Mouse (Mus musculus): ENCODE results near the gene Ccna1. TPM values are rescaled to one million over a fixed set of nuclear protein-coding genes. Genes with fewer than 3 reads are reported as not detected.

Gene Ccna1
- polyA plus RNA-seq, 1 experiment from 2014 or later: 1.9 TPM

DNA sequence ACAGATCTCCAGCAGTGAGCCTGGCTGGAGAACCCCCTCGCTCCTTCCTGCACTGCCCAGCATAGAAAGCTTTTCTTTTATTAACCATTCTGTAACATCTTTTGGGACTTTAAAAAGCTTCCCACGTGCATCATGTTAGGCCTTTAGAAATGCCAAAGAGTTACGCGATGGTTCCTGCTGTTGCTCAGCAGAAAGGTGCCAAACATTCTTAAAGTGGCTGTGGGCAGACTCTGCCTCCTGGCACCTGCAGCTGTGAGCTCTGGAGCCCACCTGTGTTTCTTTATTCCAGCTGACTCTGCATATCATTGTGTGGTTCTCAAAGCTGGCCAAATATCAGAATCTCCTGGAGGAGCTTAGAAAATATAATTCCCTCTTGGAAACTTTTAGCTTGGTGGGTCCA is 51.3 kb downstream of the Ccna1 start:
- WGBS: 69% methylated on average over 4 of the region's 4 CpGs
- DNase-seq (ENCODE audit: low spot score): no peak

GRCm38 (mm10) chr3:55001677-55002076 is 53.6 kb downstream of the Ccna1 start:
- 73% methylated on average over 4 of the region's 4 CpGs for WGBS
- no peak for DNase-seq (ENCODE audit: low spot score)
- H3K27me3 ChIP-seq (replicated peaks; ENCODE audit: low read depth, poor library complexity, severe bottlenecking): no peaks in the 10 kb centered on the region

More for the DNA sequence above, 51.3 kb downstream of the Ccna1 start:
- Histone ChIP-seq H3K4me3 (no peak overlapping the region), H3K27ac (replicated peaks) (no peak overlapping the region), H3K4me1 (peaks cover 5% of the 10 kb centered on the region), H3K27me3 (replicated peaks; ENCODE audit: low read depth, poor library complexity, severe bottlenecking) (no peaks in the 10 kb centered on the region), H3K36me3 (replicated peaks) (no peaks in the 10 kb centered on the region), H3K9me3 (no peaks in the 10 kb centered on the region)

More at GRCm38 (mm10) chr3:55001677-55002076, 53.6 kb downstream of the Ccna1 start:
- no peak overlapping the region for H3K4me3 ChIP-seq
- no peaks in the 10 kb centered on the region for H3K9me3 ChIP-seq
- peaks cover 5% of the 10 kb centered on the region for H3K4me1 ChIP-seq
- H3K27ac ChIP-seq (replicated peaks): no peak overlapping the region
- H3K36me3 ChIP-seq (replicated peaks): no peaks in the 10 kb centered on the region

Other genes with a start within 250 kb of the Ccna1 start
- 31.3 and 33.1 TPM in 2 replicates for gene Rfxap, start 247.7 kb downstream of the Ccna1 start, polyA plus RNA-seq (2016; fragmentation: Nextera tagmentation; extraction: Ambion mirVana)
- 0.05 TPM in 1 of 2 replicates, not detected in the other for gene Sertm1, start 139.6 kb downstream of the Ccna1 start, polyA plus RNA-seq (2016; fragmentation: Nextera tagmentation; extraction: Ambion mirVana)
- gene Spg20, start 56.6 kb upstream of the Ccna1 start, polyA plus RNA-seq (2016; fragmentation: Nextera tagmentation; extraction: Ambion mirVana): 72.1 and 75.9 TPM in 2 replicates
- not detected in 2 replicates for gene Ccdc169, start 81.8 kb upstream of the Ccna1 start, polyA plus RNA-seq (2016; fragmentation: Nextera tagmentation; extraction: Ambion mirVana)
- not detected in 2 replicates for gene Sohlh2, start 126.5 kb upstream of the Ccna1 start, polyA plus RNA-seq (2016; fragmentation: Nextera tagmentation; extraction: Ambion mirVana)
- 36.6 and 44.8 TPM in 2 replicates for gene Dclk1, start 186.9 kb upstream of the Ccna1 start, polyA plus RNA-seq (2016; fragmentation: Nextera tagmentation; extraction: Ambion mirVana)

Measured in embryonic facial prominence, embryonic 10.5 days (tissue).